Mouse (Mus musculus): ENCODE measurements at regions not wholly inside any gene's neighbourhood (a gene's known extent, or its start where the extent isn't known, plus 50 kb on each side); places are given as distances from the start of the nearest gene placed in this dataset.

GRCm38 (mm10) chr13:42526163-42526562 lies 154.3 kb upstream of the Phactr1 start:
- Histone ChIP-seq H3K9me3 (replicated peaks) (no peaks in the 10 kb centered on the region), H3K9ac (no peak overlapping the region), H3K4me2 (no peak overlapping the region), H3K4me1 (no peaks in the 10 kb centered on the region), H3K36me3 (no peaks in the 10 kb centered on the region), H3K27ac (no peak overlapping the region), H3K27me3 (replicated peaks) (no peaks in the 10 kb centered on the region), H3K4me3 (no peak overlapping the region)
- 36% methylated on average over 4 of the region's 4 CpGs for WGBS (ENCODE audit: insufficient replicate concordance)
- ATAC-seq: no peak

- Histone ChIP-seq H3K4me3 (no peak overlapping the region), H3K4me1 (no peaks in the 10 kb centered on the region), H3K27ac (no peak overlapping the region), H3K4me2 (no peak overlapping the region), H3K9ac (no peak overlapping the region), H3K9me3 (replicated peaks) (no peaks in the 10 kb centered on the region), H3K27me3 (replicated peaks) (no peaks in the 10 kb centered on the region), H3K36me3 (no peaks in the 10 kb centered on the region)
- no peak for ATAC-seq
- WGBS (ENCODE audit: insufficient replicate concordance): 49% methylated on average over 8 of the region's 8 CpGs
These were observed 153.5 kb upstream of the Phactr1 start for GRCm38 (mm10) chr13:42526966-42527365.

- no peaks in the 10 kb centered on the region for H3K36me3 ChIP-seq
- ATAC-seq: no peak
- H3K4me2 ChIP-seq: no peak overlapping the region
- no peaks in the 10 kb centered on the region for H3K9me3 ChIP-seq (replicated peaks)
- no peak overlapping the region for H3K9ac ChIP-seq
- WGBS (ENCODE audit: insufficient replicate concordance): 46% methylated on average over 2 of the region's 2 CpGs
- H3K4me1 ChIP-seq: no peaks in the 10 kb centered on the region
- no peak overlapping the region for H3K27ac ChIP-seq
- H3K27me3 ChIP-seq (replicated peaks): no peaks in the 10 kb centered on the region
- no peak overlapping the region for H3K4me3 ChIP-seq
These were observed 152.3 kb upstream of the Phactr1 start for GRCm38 (mm10) chr13:42528169-42528568.

- WGBS (ENCODE audit: insufficient replicate concordance): 46% methylated on average over 7 of the region's 7 CpGs
- Histone ChIP-seq H3K36me3 (no peaks in the 10 kb centered on the region), H3K4me3 (no peak overlapping the region), H3K27ac (no peak overlapping the region), H3K27me3 (replicated peaks) (no peaks in the 10 kb centered on the region), H3K4me2 (no peak overlapping the region), H3K9ac (no peak overlapping the region), H3K9me3 (replicated peaks) (no peaks in the 10 kb centered on the region), H3K4me1 (no peaks in the 10 kb centered on the region)
- no peak for ATAC-seq
These were observed 143.8 kb upstream of the Phactr1 start for GRCm38 (mm10) chr13:42536501-42537210.

- Histone ChIP-seq H3K27me3 (replicated peaks) (no peaks in the 10 kb centered on the region), H3K4me3 (no peak overlapping the region), H3K36me3 (no peaks in the 10 kb centered on the region), H3K4me2 (no peak overlapping the region), H3K9ac (no peak overlapping the region), H3K9me3 (replicated peaks) (no peaks in the 10 kb centered on the region), H3K4me1 (no peaks in the 10 kb centered on the region), H3K27ac (no peak overlapping the region)
- ATAC-seq: no peak
- 66% methylated on average over 2 of the region's 2 CpGs for WGBS (ENCODE audit: insufficient replicate concordance)
These were observed 142.4 kb upstream of the Phactr1 start for GRCm38 (mm10) chr13:42538046-42538445.

GRCm38 (mm10) chr13:42544536-42545094 lies 135.8 kb upstream of the Phactr1 start:
- 50% methylated on average over 4 of the region's 4 CpGs for WGBS (ENCODE audit: insufficient replicate concordance)
- H3K4me2 ChIP-seq: no peak overlapping the region

GRCm38 (mm10) chr13:42546389-42546788 lies 134.0 kb upstream of the Phactr1 start:
- Histone ChIP-seq H3K27ac (no peak overlapping the region), H3K4me1 (no peaks in the 10 kb centered on the region), H3K9me3 (replicated peaks) (no peaks in the 10 kb centered on the region), H3K4me2 (no peak overlapping the region), H3K9ac (no peak overlapping the region), H3K4me3 (no peak overlapping the region), H3K36me3 (no peaks in the 10 kb centered on the region), H3K27me3 (replicated peaks) (no peaks in the 10 kb centered on the region)
- no peak for ATAC-seq
- WGBS (ENCODE audit: insufficient replicate concordance): 58% methylated on average over 4 of the region's 4 CpGs

More at GRCm38 (mm10) chr13:42544536-42545094, 135.8 kb upstream of the Phactr1 start:
- no peaks in the 10 kb centered on the region for H3K4me1 ChIP-seq
- no peaks in the 10 kb centered on the region for H3K27me3 ChIP-seq (replicated peaks)
- no peak overlapping the region for H3K4me3 ChIP-seq
- H3K36me3 ChIP-seq: no peaks in the 10 kb centered on the region
- no peak for ATAC-seq
- H3K27ac ChIP-seq: no peak overlapping the region
- H3K9ac ChIP-seq: no peak overlapping the region
- H3K9me3 ChIP-seq (replicated peaks): no peaks in the 10 kb centered on the region

GRCm38 (mm10) chr13:42546851-42547250 lies 133.6 kb upstream of the Phactr1 start:
- no peak overlapping the region for H3K4me3 ChIP-seq
- H3K4me2 ChIP-seq: no peak overlapping the region
- H3K9me3 ChIP-seq (replicated peaks): no peaks in the 10 kb centered on the region
- H3K9ac ChIP-seq: no peak overlapping the region
- no peaks in the 10 kb centered on the region for H3K36me3 ChIP-seq
- no peak overlapping the region for H3K27ac ChIP-seq
- no peaks in the 10 kb centered on the region for H3K27me3 ChIP-seq (replicated peaks)
- 70% methylated on average over 10 of the region's 10 CpGs for WGBS (ENCODE audit: insufficient replicate concordance)
- ATAC-seq: no peak
- no peaks in the 10 kb centered on the region for H3K4me1 ChIP-seq

GRCm38 (mm10) chr13:42549021-42549559 lies 131.3 kb upstream of the Phactr1 start:
- H3K4me3 ChIP-seq: no peak overlapping the region
- H3K27me3 ChIP-seq (replicated peaks): no peaks in the 10 kb centered on the region
- ATAC-seq: no peak
- H3K27ac ChIP-seq: no peak overlapping the region
- no peak overlapping the region for H3K9ac ChIP-seq
- WGBS (ENCODE audit: insufficient replicate concordance): 54% methylated on average over 5 of the region's 5 CpGs
- H3K36me3 ChIP-seq: no peaks in the 10 kb centered on the region
- H3K4me2 ChIP-seq: no peak overlapping the region
- no peaks in the 10 kb centered on the region for H3K9me3 ChIP-seq (replicated peaks)
- H3K4me1 ChIP-seq: no peaks in the 10 kb centered on the region

GRCm38 (mm10) chr13:42554961-42555360 lies 125.5 kb upstream of the Phactr1 start:
- no peaks in the 10 kb centered on the region for H3K36me3 ChIP-seq
- H3K4me1 ChIP-seq: no peaks in the 10 kb centered on the region
- no peak overlapping the region for H3K4me3 ChIP-seq
- ATAC-seq: no peak
- H3K27me3 ChIP-seq (replicated peaks): no peaks in the 10 kb centered on the region
- H3K4me2 ChIP-seq: no peak overlapping the region
- H3K27ac ChIP-seq: no peak overlapping the region
- WGBS (ENCODE audit: insufficient replicate concordance): 68% methylated on average over 4 of the region's 4 CpGs
- no peak overlapping the region for H3K9ac ChIP-seq
- no peaks in the 10 kb centered on the region for H3K9me3 ChIP-seq (replicated peaks)

GRCm38 (mm10) chr13:42558526-42558925 lies 121.9 kb upstream of the Phactr1 start:
- Histone ChIP-seq H3K4me3 (no peak overlapping the region), H3K4me1 (no peaks in the 10 kb centered on the region), H3K27ac (no peak overlapping the region), H3K9ac (no peak overlapping the region), H3K27me3 (replicated peaks) (no peaks in the 10 kb centered on the region), H3K9me3 (replicated peaks) (no peaks in the 10 kb centered on the region), H3K36me3 (no peaks in the 10 kb centered on the region), H3K4me2 (no peak overlapping the region)
- ATAC-seq: no peak
- WGBS (ENCODE audit: insufficient replicate concordance): 63% methylated on average over 3 of the region's 3 CpGs

- Histone ChIP-seq H3K9ac (no peak overlapping the region), H3K27me3 (replicated peaks) (no peaks in the 10 kb centered on the region), H3K27ac (no peak overlapping the region), H3K4me1 (no peaks in the 10 kb centered on the region), H3K4me2 (no peak overlapping the region), H3K9me3 (replicated peaks) (no peaks in the 10 kb centered on the region), H3K36me3 (no peaks in the 10 kb centered on the region), H3K4me3 (no peak overlapping the region)
- ATAC-seq: no peak
- 47% methylated on average over 2 of the region's 2 CpGs for WGBS (ENCODE audit: insufficient replicate concordance)
These were observed 119.0 kb upstream of the Phactr1 start for GRCm38 (mm10) chr13:42561446-42561845.
